Mouse (Mus musculus): ENCODE results near the gene Hist1h1e. TPM values are rescaled to one million over a fixed set of nuclear protein-coding genes. Genes with fewer than 3 reads are reported as not detected.

Gene Hist1h1e
- polyA plus RNA-seq, 1 experiment from 2014 or later, result 16.3 TPM

DNA sequence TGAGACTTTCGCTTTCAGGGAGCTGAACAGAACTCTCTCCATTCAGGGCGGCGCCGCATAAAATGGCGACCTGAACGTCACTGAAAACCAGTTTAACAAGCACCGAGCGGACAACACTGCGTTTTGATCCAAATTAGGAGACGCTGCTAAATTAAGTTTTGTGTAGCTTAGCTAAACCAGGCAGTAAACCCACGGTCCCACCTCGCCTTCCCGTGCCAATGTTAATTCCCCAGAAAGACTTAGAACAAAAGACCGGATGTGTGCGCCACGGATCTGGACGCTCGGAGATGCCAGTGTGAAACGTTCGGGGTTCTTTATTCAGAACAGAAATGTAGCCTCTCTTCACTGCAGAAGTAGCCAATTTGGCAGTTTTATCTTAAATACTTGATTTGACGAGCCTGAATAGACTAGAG lies 37.3 kb downstream of the Hist1h1e start:
- ATAC-seq (ENCODE audit: insufficient read depth, low FRiP score, low TSS enrichment), result 0 out of 2 replicates have a peak, but pooled peaks have one; percentile 3
- peaks cover 24% of the 10 kb centered on the region for H3K4me1 ChIP-seq (ENCODE audit: control insufficient read depth, insufficient read depth, low read length)
- peak overlapping the region; percentile 39 for H3K4me3 ChIP-seq (ENCODE audit: low read depth, low read length)
- no peaks in the 10 kb centered on the region for H3K36me3 ChIP-seq (ENCODE audit: control insufficient read depth, insufficient read depth, low read length)
- H3K27ac ChIP-seq (ENCODE audit: low read depth, low read length), result peak overlapping the region; percentile 97
- DNase-seq (ENCODE audit: low spot score), result peak; percentile 81
- no peaks in the 10 kb centered on the region for H3K9me3 ChIP-seq (ENCODE audit: control insufficient read depth, low read length)
- peak overlapping the region; percentile 80 for H3K9ac ChIP-seq (ENCODE audit: low read length)
- peak overlapping the region; percentile 83 for H3K4me2 ChIP-seq (ENCODE audit: low read depth)
- no peaks in the 10 kb centered on the region for H3K27me3 ChIP-seq (ENCODE audit: control insufficient read depth, insufficient read depth, low read length)
- under 1% methylated on average over 21 of the region's 21 CpGs for WGBS

DNA sequence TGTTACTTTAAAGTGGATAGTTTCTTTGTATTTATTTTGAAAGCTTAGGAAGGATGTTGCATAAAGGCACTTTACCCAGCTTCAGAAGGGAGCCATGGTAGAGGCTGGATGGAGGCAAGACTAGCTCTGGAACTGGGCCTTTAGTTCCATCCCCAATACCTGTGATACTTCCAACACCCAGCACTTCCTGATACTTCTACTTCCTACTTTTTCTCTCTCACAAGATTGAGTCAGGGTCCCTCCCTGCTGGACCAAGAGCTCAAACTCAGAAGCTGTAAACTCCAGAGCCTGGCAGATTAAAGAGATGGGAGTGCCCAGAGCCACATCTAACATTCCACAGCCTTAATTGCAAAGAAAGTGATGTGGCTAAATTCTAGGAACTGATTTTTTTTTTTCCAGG lies 38.0 kb downstream of the Hist1h1e start:
- H3K4me3 ChIP-seq (ENCODE audit: low read depth, low read length), result peak overlapping the region; percentile 39; the same call in 1 of the 2 replicates

DNA sequence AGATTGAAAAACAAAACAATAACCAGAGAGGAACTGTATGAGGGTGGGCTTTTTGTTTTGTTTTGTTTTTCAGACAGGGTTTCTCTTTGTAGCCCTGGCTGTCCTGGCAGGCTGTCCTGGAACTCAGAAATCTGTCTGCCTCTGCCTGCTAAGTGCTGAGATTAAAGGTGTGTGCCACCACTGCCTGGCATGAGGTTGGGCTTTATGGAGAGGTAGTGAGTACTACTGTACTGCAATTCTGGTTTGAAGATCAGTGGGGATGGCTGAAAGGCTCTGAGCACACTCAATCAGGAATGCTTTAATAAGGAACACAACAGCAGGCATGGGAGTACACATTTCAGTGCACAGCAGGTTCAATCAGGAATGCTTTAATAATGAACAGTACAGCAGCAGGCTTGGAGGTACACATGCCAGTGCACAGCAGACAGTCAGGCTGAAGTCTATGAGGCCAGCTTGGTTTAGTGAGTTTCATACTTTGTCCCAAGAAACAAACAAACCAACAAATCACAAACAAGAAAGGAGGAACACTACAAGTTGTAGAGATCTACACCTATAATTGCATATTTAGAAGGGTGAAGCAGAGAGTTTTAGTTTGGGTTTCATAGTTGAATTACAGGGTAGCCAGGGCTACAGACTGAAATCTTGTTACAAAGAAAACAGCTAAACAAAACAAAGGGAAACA lies 38.8 kb downstream of the Hist1h1e start:
- peak overlapping the region; percentile 87 for H3K27ac ChIP-seq (ENCODE audit: low read depth, low read length)
- H3K4me2 ChIP-seq (ENCODE audit: low read depth), result no peak overlapping the region
- H3K4me1 ChIP-seq (ENCODE audit: control insufficient read depth, insufficient read depth, low read length), result peaks cover 24% of the 10 kb centered on the region
- H3K4me3 ChIP-seq (ENCODE audit: low read depth, low read length), result no peak overlapping the region
- no peaks in the 10 kb centered on the region for H3K27me3 ChIP-seq (ENCODE audit: control insufficient read depth, insufficient read depth, low read length)
- DNase-seq (ENCODE audit: low spot score) (peak; percentile 24), ATAC-seq (ENCODE audit: insufficient read depth, low FRiP score, low TSS enrichment) (no peak)
- no peaks in the 10 kb centered on the region for H3K36me3 ChIP-seq (ENCODE audit: control insufficient read depth, insufficient read depth, low read length)
- H3K9ac ChIP-seq (ENCODE audit: low read length), result peak overlapping the region; percentile 29; the same call in 1 of the 2 replicates
- H3K9me3 ChIP-seq (ENCODE audit: control insufficient read depth, low read length), result no peaks in the 10 kb centered on the region

More for the DNA sequence above, 38.0 kb downstream of the Hist1h1e start:
- peak overlapping the region; percentile 97 for H3K27ac ChIP-seq (ENCODE audit: low read depth, low read length)
- H3K36me3 ChIP-seq (ENCODE audit: control insufficient read depth, insufficient read depth, low read length), result no peaks in the 10 kb centered on the region
- peak overlapping the region; percentile 80 for H3K9ac ChIP-seq (ENCODE audit: low read length)
- H3K27me3 ChIP-seq (ENCODE audit: control insufficient read depth, insufficient read depth, low read length), result no peaks in the 10 kb centered on the region
- H3K9me3 ChIP-seq (ENCODE audit: control insufficient read depth, low read length), result no peaks in the 10 kb centered on the region
- ATAC-seq (ENCODE audit: insufficient read depth, low FRiP score, low TSS enrichment), result no peak
- peaks cover 24% of the 10 kb centered on the region for H3K4me1 ChIP-seq (ENCODE audit: control insufficient read depth, insufficient read depth, low read length)
- H3K4me2 ChIP-seq (ENCODE audit: low read depth), result peak overlapping the region; percentile 83
- DNase-seq (ENCODE audit: low spot score), result peak; percentile 23

DNA sequence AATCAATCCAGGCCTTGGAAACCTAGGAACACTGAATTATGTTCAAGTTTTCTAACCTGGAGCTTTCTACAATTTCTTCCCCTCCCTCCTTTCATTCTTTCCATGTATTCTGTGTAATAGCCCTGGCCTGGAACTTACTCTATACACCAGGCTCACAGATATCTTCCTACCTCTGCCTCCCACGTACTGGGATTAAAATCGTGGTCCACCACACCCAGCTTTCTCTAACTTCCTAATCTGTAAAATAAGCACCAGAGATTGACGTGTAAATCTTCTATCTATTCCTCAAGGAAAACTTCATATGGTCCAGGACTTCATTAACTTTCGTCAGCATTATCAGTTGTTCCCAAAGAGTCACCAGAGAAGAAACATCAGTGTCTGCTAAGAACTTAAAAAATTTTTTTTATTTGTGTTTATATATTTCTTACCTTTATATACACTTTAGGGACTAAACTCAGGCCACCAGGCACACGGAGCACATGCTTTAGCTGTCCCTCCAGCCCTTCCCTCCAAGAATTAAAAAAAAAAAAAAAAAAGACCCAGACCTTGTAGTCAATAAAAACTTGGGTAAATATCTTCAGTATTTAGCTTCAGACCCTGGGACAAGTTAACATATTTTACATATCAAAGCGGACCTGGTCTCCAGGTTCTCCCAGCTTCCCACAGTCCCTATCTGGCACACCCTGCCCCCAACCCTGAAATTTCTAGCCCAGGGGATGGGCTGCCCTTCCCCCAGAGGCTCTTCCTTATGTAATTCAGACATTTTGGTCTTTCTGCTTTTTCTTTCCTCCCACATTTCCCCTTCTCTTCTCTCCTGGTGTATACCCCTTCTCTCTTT lies 39.9 kb downstream of the Hist1h1e start:
- peak overlapping the region; percentile 46 for H3K4me3 ChIP-seq (ENCODE audit: low read depth, low read length)
- 3% methylated on average over 6 of the region's 6 CpGs for WGBS
- H3K4me2 ChIP-seq (ENCODE audit: low read depth), result peak overlapping the region; percentile 83
- peak overlapping the region; percentile 66 for H3K9ac ChIP-seq (ENCODE audit: low read length)
- H3K36me3 ChIP-seq (ENCODE audit: control insufficient read depth, insufficient read depth, low read length), result no peaks in the 10 kb centered on the region
- H3K27me3 ChIP-seq (ENCODE audit: control insufficient read depth, insufficient read depth, low read length), result no peaks in the 10 kb centered on the region
- H3K27ac ChIP-seq (ENCODE audit: low read depth, low read length), result peak overlapping the region; percentile 87
- no peak for ATAC-seq (ENCODE audit: insufficient read depth, low FRiP score, low TSS enrichment)
- peak; percentile 39 for DNase-seq (ENCODE audit: low spot score)
- H3K9me3 ChIP-seq (ENCODE audit: control insufficient read depth, low read length), result no peaks in the 10 kb centered on the region
- peaks cover 24% of the 10 kb centered on the region for H3K4me1 ChIP-seq (ENCODE audit: control insufficient read depth, insufficient read depth, low read length)

DNA sequence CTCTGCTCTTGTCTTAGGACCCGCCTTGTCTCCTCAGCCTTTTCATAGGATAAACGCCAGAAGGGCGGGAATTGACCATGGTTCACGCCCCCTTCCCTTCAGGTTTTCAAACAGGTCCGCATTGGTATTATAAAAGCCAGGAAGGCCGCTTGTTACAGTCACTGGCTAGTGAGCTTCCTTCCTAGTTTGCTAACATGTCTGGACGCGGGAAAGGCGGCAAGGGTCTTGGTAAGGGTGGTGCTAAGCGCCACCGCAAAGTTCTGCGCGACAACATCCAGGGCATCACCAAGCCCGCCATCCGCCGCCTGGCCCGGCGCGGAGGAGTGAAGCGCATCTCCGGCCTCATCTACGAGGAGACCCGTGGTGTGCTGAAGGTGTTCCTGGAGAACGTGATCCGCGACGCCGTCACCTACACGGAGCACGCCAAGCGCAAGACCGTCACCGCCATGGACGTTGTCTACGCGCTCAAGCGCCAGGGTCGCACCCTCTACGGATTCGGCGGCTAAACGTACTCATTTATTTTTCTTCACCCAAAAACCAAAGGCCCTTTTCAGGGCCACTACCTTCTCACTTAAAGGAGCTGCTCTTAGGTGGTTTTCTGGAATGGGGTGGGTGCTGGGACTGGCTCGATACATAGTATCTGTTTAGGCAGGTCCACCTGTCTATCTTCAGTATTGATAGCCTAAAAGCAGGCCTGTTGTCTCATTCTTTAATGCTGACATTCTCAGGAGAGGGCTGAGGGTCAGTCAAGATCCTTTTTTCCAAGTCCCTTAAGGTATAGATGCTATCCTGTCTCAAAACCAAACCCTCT lies 40.7 kb downstream of the Hist1h1e start, which contains the start of gene Hist1h4d:
Hist1h4d (plus strand) TSS at position 191 of the 811 bp plus-strand sequence.
- peak within 1 kb of the TSS; percentile 46 for H3K4me3 ChIP-seq (ENCODE audit: low read depth, low read length)
- H3K27me3 ChIP-seq (ENCODE audit: control insufficient read depth, insufficient read depth, low read length), result no peaks in the 10 kb centered on the region
- no peaks in the 10 kb centered on the region for H3K9me3 ChIP-seq (ENCODE audit: control insufficient read depth, low read length)
- DNase-seq (ENCODE audit: low spot score) (peak; percentile 94), ATAC-seq (ENCODE audit: insufficient read depth, low FRiP score, low TSS enrichment) (peak; percentile 82)
- H3K27ac ChIP-seq (ENCODE audit: low read depth, low read length), result peak within 1 kb of the TSS; percentile 87
- WGBS, result under 1% methylated on average over 43 of the region's 43 CpGs
- H3K4me1 ChIP-seq (ENCODE audit: control insufficient read depth, insufficient read depth, low read length), result peaks cover 20% of the 10 kb centered on the region
- peak within 1 kb of the TSS; percentile 83 for H3K4me2 ChIP-seq (ENCODE audit: low read depth)
- H3K9ac ChIP-seq (ENCODE audit: low read length), result peak within 1 kb of the TSS; percentile 66
- H3K36me3 ChIP-seq (ENCODE audit: control insufficient read depth, insufficient read depth, low read length), result no peaks in the 10 kb centered on the region

DNA sequence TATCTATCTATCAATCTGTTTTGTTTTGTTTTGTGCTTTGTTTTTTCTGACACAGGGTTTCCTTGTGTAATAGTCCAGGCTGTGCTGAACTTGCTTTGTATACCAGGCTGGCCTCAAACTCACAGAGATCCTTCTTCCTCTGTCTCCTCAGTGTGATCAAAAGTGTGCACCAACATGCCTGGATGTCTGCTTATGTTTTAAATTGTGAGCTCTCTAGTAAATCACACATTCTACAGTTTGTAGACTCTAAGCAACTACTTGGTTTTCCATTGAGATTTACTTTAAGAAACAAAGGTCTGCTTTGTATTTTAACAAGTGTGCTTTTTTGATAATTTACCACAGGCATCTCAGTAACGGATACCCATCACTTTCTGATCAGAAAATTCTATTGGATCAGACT lies 44.5 kb downstream of the Hist1h1e start:
- H3K4me2 ChIP-seq (ENCODE audit: low read depth), result no peak overlapping the region
- no peak for ATAC-seq (ENCODE audit: insufficient read depth, low FRiP score, low TSS enrichment)
- no peak overlapping the region for H3K4me3 ChIP-seq (ENCODE audit: low read depth, low read length)
- H3K36me3 ChIP-seq (ENCODE audit: control insufficient read depth, insufficient read depth, low read length), result no peaks in the 10 kb centered on the region
- no peaks in the 10 kb centered on the region for H3K27me3 ChIP-seq (ENCODE audit: control insufficient read depth, insufficient read depth, low read length)
- H3K9me3 ChIP-seq (ENCODE audit: control insufficient read depth, low read length), result no peaks in the 10 kb centered on the region
- peaks cover 9% of the 10 kb centered on the region for H3K4me1 ChIP-seq (ENCODE audit: control insufficient read depth, insufficient read depth, low read length)
- DNase-seq (ENCODE audit: low spot score), result no peak
- no peak overlapping the region for H3K27ac ChIP-seq (ENCODE audit: low read depth, low read length)
- WGBS, result 95% methylated on average over 1 of the region's 1 CpGs
- H3K9ac ChIP-seq (ENCODE audit: low read length), result no peak overlapping the region

DNA sequence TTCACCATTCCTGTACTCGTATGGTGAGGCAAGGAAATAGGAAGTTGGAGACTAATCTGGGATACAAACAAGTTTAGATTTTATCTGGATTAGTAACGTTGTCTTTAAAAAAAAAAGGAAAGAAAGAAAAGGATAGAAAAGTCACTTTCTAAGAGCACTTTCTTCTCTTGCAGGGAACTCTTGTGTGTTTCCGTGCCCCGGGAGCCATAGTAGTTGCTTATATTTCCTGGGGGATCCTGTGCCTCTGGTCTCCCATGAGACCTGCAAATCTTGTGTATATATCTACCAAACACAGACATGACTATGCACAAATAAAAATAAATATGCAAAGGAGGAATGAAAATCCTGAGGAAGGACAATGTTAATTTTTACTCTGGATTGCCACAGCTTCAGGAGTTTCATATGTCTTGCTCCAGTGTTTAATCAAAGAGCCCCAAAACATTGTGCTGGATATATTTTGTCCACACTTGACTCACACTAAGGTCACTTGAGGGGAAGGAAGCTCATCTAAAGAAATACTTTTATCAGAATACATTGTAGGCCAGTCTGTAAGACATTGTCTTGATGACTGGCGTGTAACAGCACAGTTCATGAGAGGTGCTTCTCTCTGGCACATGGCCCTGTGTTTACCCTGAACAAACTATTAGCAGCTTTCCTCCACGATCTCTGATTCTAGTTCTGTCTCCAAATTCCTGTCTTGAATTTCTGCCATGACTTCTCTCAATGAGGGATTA lies 45.3 kb downstream of the Hist1h1e start:
- Histone ChIP-seq H3K4me3 (ENCODE audit: low read depth, low read length) (peak overlapping the region; percentile 36), H3K4me2 (ENCODE audit: low read depth) (peak overlapping the region; percentile 57), H3K9me3 (ENCODE audit: control insufficient read depth, low read length) (no peaks in the 10 kb centered on the region), H3K27me3 (ENCODE audit: control insufficient read depth, insufficient read depth, low read length) (no peaks in the 10 kb centered on the region), H3K4me1 (ENCODE audit: control insufficient read depth, insufficient read depth, low read length) (peaks cover 8% of the 10 kb centered on the region), H3K27ac (ENCODE audit: low read depth, low read length) (peak overlapping the region; percentile 76; the same call in 1 of the 2 replicates), H3K9ac (ENCODE audit: low read length) (peak overlapping the region; percentile 63), H3K36me3 (ENCODE audit: control insufficient read depth, insufficient read depth, low read length) (no peaks in the 10 kb centered on the region)
- ATAC-seq (ENCODE audit: insufficient read depth, low FRiP score, low TSS enrichment), result no peak
- DNase-seq (ENCODE audit: low spot score), result peak; percentile 25
- 60% methylated on average over 6 of the region's 6 CpGs for WGBS

Measured in neural tube, embryonic 11.5 days (tissue).